Mouse (Mus musculus): ENCODE data around the gene Tm2d1. TPM values are rescaled to one million over a fixed set of nuclear protein-coding genes. Genes with fewer than 3 reads are reported as not detected.

Gene Tm2d1
- polyA plus RNA-seq, 1 experiment from 2014 or later = 52.8 TPM

Other genes starting within 250 kb of the Tm2d1 start
- 4.9 and 5.7 TPM in 2 replicates for gene Patj, start 12.5 kb upstream of the Tm2d1 start, polyA plus RNA-seq (2014; fragmentation: Nextera tagmentation; extraction: Ambion mirVana)